In genomic region chr19:53066531-53066930, GRCm38 (mm10) we compare ENCODE assay signal across 12 mouse cellular contexts. TPM values are rescaled to one million over a fixed set of nuclear protein-coding genes. Genes with fewer than 3 reads are reported as not detected.
DNase-seq lines count a peak whose midpoint lies in the region; ATAC-seq and TF ChIP-seq lines count a peak whose summit lies in the region.
"Had no signal": no experiment of that assay in that cellular context is flagged by ENCODE, and none has a peak within 500 bp of the region (broad histone marks: within the 10 kb centered on the region; RNA-seq: fewer than 3 reads in every experiment).

No protein-coding gene starts in this region.

- H3K9ac ChIP-seq in embryonic facial prominence, embryonic 13.5 days: no peak overlapping the region
- H3K9ac ChIP-seq in heart, embryonic 12.5 days: no peak overlapping the region
- no peak overlapping the region for H3K9ac ChIP-seq in limb, embryonic 14.5 days (ENCODE audit: low read depth, low read length, severe bottlenecking)

- 45% methylated on average over 9 of the region's 9 CpGs for WGBS in embryonic facial prominence, embryonic 13.5 days
- 45% methylated on average over 9 of the region's 9 CpGs for whole genome bisulfite sequencing in heart, embryonic 12.5 days
- 32% methylated on average over 8 of the region's 9 CpGs for WGBS in limb, embryonic 14.5 days

- peaks cover 33% of the 10 kb centered on the region for H3K4me1 ChIP-seq in embryonic facial prominence, embryonic 13.5 days
- peaks cover 37% of the 10 kb centered on the region for H3K4me1 ChIP-seq in heart, embryonic 12.5 days (replicated peaks)
- peaks cover 32% of the 10 kb centered on the region for H3K4me1 ChIP-seq in limb, embryonic 14.5 days (ENCODE audit: control insufficient read depth, insufficient read depth, low read length)
- H3K4me1 ChIP-seq: megakaryocyte, embryonic 14.5 days had no signal

- H3K4me3 ChIP-seq in embryonic facial prominence, embryonic 13.5 days: no peak overlapping the region
- no peak overlapping the region for H3K4me3 ChIP-seq in heart, embryonic 12.5 days
- no peak overlapping the region for H3K4me3 ChIP-seq in limb, embryonic 14.5 days (replicated peaks; ENCODE audit: low read length)
- H3K4me3 ChIP-seq: megakaryocyte, embryonic 14.5 days had no signal

- peak; percentile 53 for DNase-seq in kidney, postnatal 10 days
- no peak for DNase-seq in kidney, adult 11 months
- peak; percentile 49 for DNase-seq in limb, embryonic 14.5 days (ENCODE audit: low spot score)
- DNase-seq in spleen, postnatal 10 days (ENCODE audit: low spot score in 2 of 2): no peak
- DNase-seq in thymus, adult 18-20 months: no peak
- no peak for DNase-seq in frontal cortex, postnatal 36 days (ENCODE audit: low spot score in 2 of 2)
- DNase-seq: cerebellum, postnatal 36 days; right cerebral cortex, postnatal 25 days had no signal

- H3K9me3 ChIP-seq in embryonic facial prominence, embryonic 13.5 days: no peaks in the 10 kb centered on the region
- no peaks in the 10 kb centered on the region for H3K9me3 ChIP-seq in heart, embryonic 12.5 days (replicated peaks)
- H3K9me3 ChIP-seq in limb, embryonic 14.5 days (ENCODE audit: control insufficient read depth, low read length): no peaks in the 10 kb centered on the region
- H3K9me3 ChIP-seq: megakaryocyte, embryonic 14.5 days had no signal

- no peak for TF ChIP-seq POLR2A in limb, embryonic 14.5 days (IDR thresholded peaks at IDR 0.05; ENCODE audit: borderline replicate concordance, extremely low read depth, insufficient read depth, insufficient read length)

- no peak overlapping the region for H3K27ac ChIP-seq in embryonic facial prominence, embryonic 13.5 days
- peak overlapping the region; percentile 17; the same call in 1 of the 2 replicates for H3K27ac ChIP-seq in heart, embryonic 12.5 days (ENCODE audit: poor library complexity, severe bottlenecking)
- peak overlapping the region; percentile 65 for H3K27ac ChIP-seq in limb, embryonic 14.5 days (replicated peaks; ENCODE audit: low read depth, low read length)

- H3K4me2 ChIP-seq in embryonic facial prominence, embryonic 13.5 days: peak overlapping the region; percentile 22; the same call in 1 of the 2 replicates
- H3K4me2 ChIP-seq in heart, embryonic 12.5 days: peak overlapping the region; percentile 24; the same call in 1 of the 2 replicates
- peak overlapping the region; percentile 26 for H3K4me2 ChIP-seq in limb, embryonic 14.5 days (replicated peaks; ENCODE audit: low read depth, low read length, severe bottlenecking)
- H3K4me2 ChIP-seq: liver, embryonic 11.5 days had no signal

- ATAC-seq in embryonic facial prominence, embryonic 13.5 days (ENCODE audit: insufficient number of reproducible peaks, insufficient read depth, low FRiP score, low TSS enrichment, low read depth): no peak
- peak; percentile 9; the same call in 1 of the 2 replicates for ATAC-seq in heart, embryonic 12.5 days (ENCODE audit: insufficient number of reproducible peaks, low FRiP score)
- ATAC-seq in limb, embryonic 14.5 days (ENCODE audit: low FRiP score, low read depth): peak; percentile 56

- no peaks in the 10 kb centered on the region for H3K27me3 ChIP-seq in embryonic facial prominence, embryonic 13.5 days
- H3K27me3 ChIP-seq in heart, embryonic 12.5 days (replicated peaks): no peaks in the 10 kb centered on the region
- H3K27me3 ChIP-seq in limb, embryonic 14.5 days (ENCODE audit: control insufficient read depth, insufficient read depth, low read length): no peaks in the 10 kb centered on the region

- no peaks in the 10 kb centered on the region for H3K36me3 ChIP-seq in embryonic facial prominence, embryonic 13.5 days
- H3K36me3 ChIP-seq in heart, embryonic 12.5 days: no peaks in the 10 kb centered on the region
- no peaks in the 10 kb centered on the region for H3K36me3 ChIP-seq in limb, embryonic 14.5 days (ENCODE audit: control insufficient read depth, insufficient read depth, low read length)

RNA-seq across cellular contexts. Expression of gene Xpnpep1, which starts 26.5 kb away (rescaled TPM):
- 134 and 146 TPM in 2 replicates for polyA plus RNA-seq in embryonic facial prominence, embryonic 13.5 days (2015; fragmentation: Nextera tagmentation; extraction: Ambion mirVana)
- polyA plus RNA-seq in heart, embryonic 12.5 days (2016; fragmentation: Nextera tagmentation; extraction: Ambion mirVana): 191 TPM in 2 replicates
- 101 and 111 TPM in 2 replicates for polyA plus RNA-seq in limb, embryonic 14.5 days (2012; rRNA removed)
- 157 and 159 TPM in 2 replicates for polyA plus RNA-seq in limb, embryonic 14.5 days (2014; fragmentation: Nextera tagmentation; extraction: Ambion mirVana)

Comparison
In these comparisons a context has a peak if more than half of its experiments do, and no peak if none do; other contexts are left out.
1. DNase-seq: peak in kidney, postnatal 10 days (single experiment) and limb, embryonic 14.5 days (single experiment); none in kidney, adult 11 months (single experiment), spleen, postnatal 10 days (0 of 2), thymus, adult 18-20 months (0 of 2) and frontal cortex, postnatal 36 days (0 of 2).
2. Peak in every context shown above with its lines, with median percentiles within 50 percentile points of each other: H3K4me2 ChIP-seq.